Mouse (Mus musculus): ENCODE measurements around the gene Ndufs3. TPM values are rescaled to one million over a fixed set of nuclear protein-coding genes. Genes with fewer than 3 reads are reported as not detected.

The Ndufs3 gene
- 132 TPM for total RNA-seq (2023)

GRCm38 (mm10) chr2:90904076-90904855, at the start of gene Ndufs3, which contains the start of gene Kbtbd4:
Ndufs3 (minus strand) TSS chr2:90904827.
Kbtbd4 (plus strand) TSS chr2:90904740.

GRCm38 (mm10) chr2:90940233-90941229, 35.9 kb upstream of the Ndufs3 start, which contains the start of gene Celf1:
Celf1 (plus strand) TSS chr2:90940382.

GRCm38 (mm10) chr2:90885218-90886041, 19.2 kb downstream of the Ndufs3 start, which contains the start of gene C1qtnf4:
C1qtnf4 (plus strand) TSS chr2:90885860.

GRCm38 (mm10) chr2:90846955-90847680, 57.5 kb downstream of the Ndufs3 start, which contains the start of gene Mtch2:
Mtch2 (plus strand) TSS chr2:90847155.

Other genes starting within 250 kb of the Ndufs3 start
- gene Nup160, start 227.6 kb downstream of the Ndufs3 start, total RNA-seq (2023): 54.6 TPM
- 259 TPM for gene Fnbp4, start 159.5 kb downstream of the Ndufs3 start, total RNA-seq (2023)
- not detected for gene Agbl2, start 122.1 kb downstream of the Ndufs3 start, total RNA-seq (2023)
- gene Mtch2, start 57.7 kb downstream of the Ndufs3 start, total RNA-seq (2023): 76.2 TPM
- gene C1qtnf4, start 19.0 kb downstream of the Ndufs3 start, total RNA-seq (2023): not detected
- gene Kbtbd4, start 87 bp downstream of the Ndufs3 start, total RNA-seq (2023): 28.3 TPM
- gene Celf1, start 35.6 kb upstream of the Ndufs3 start, total RNA-seq (2023): 89.8 TPM
- 0.86 TPM for gene Rapsn, start 130.8 kb upstream of the Ndufs3 start, total RNA-seq (2023)
- 113 TPM for gene Psmc3, start 149.2 kb upstream of the Ndufs3 start, total RNA-seq (2023)
- gene Slc39a13, start 165.6 kb upstream of the Ndufs3 start, total RNA-seq (2023): 17.9 TPM
- 8.5 TPM for gene Spi1, start 177.6 kb upstream of the Ndufs3 start, total RNA-seq (2023)
- not detected for gene Mybpc3, start 213.3 kb upstream of the Ndufs3 start, total RNA-seq (2023)